Mouse (Mus musculus) layer of hippocampus, postnatal 14 days (tissue): Measurements from ENCODE around the gene Il1r2. TPM values are rescaled to one million over a fixed set of nuclear protein-coding genes. Genes with fewer than 3 reads are reported as not detected.
A peak's percentile ranks its signal among the peaks of the same experiment; 100 is the strongest.

Experiments
- DNase-seq, 2 experiments: peaks; one replicate each; pipeline ENCODE4 v3.0.0; 2021 to 2022; ENCODE audit warnings: low spot score in 2 of 2, mixed read lengths in 1 of 2
- total RNA-seq, 2 experiments: library from RNA; stranded (reverse); gene quantifications; 2 replicates each; pipeline ENCODE4 v1.2.3; 2021

Gene Il1r2
- total RNA-seq, 2 experiments from 2014 or later = 0.38 TPM; not detected in 1

- no peak for DNase-seq
These were observed 54.6 kb downstream of the Il1r2 start for GRCm38 (mm10) chr1:40128481-40128880.

GRCm38 (mm10) chr1:40129321-40129720 is 55.4 kb downstream of the Il1r2 start:
- no peak for DNase-seq

- no peak for DNase-seq
These were observed 57.8 kb downstream of the Il1r2 start for GRCm38 (mm10) chr1:40131631-40132030.

- DNase-seq = no peak
These were observed 58.8 kb downstream of the Il1r2 start for GRCm38 (mm10) chr1:40132721-40133120.

- no peak for DNase-seq
These were observed 59.7 kb downstream of the Il1r2 start for GRCm38 (mm10) chr1:40133567-40133966.

- DNase-seq = peak; percentile 40 to 81
These were observed 66.1 kb downstream of the Il1r2 start for GRCm38 (mm10) chr1:40139798-40140532.

- no peak for DNase-seq
These were observed 82.2 kb downstream of the Il1r2 start for GRCm38 (mm10) chr1:40156096-40156495.

- no peak for DNase-seq
These were observed 89.5 kb downstream of the Il1r2 start for GRCm38 (mm10) chr1:40163329-40163917.

- no peak for DNase-seq
These were observed 90.5 kb downstream of the Il1r2 start for GRCm38 (mm10) chr1:40164331-40164730.

- no peak for DNase-seq
These were observed 93.7 kb downstream of the Il1r2 start for GRCm38 (mm10) chr1:40167585-40167984.

- peak; percentile 5 to 17 for DNase-seq
These were observed 98.0 kb downstream of the Il1r2 start for GRCm38 (mm10) chr1:40171878-40172277.

GRCm38 (mm10) chr1:40174146-40174545 is 100.3 kb downstream of the Il1r2 start:
- DNase-seq = no peak

Other genes starting within 250 kb of the Il1r2 start
- 100 to 1,000 TPM; 230 to 243 TPM for gene Map4k4, start 173.2 kb upstream of the Il1r2 start, total RNA-seq
- 1 to 10 TPM; 5.3 to 5.8 TPM for gene Il1r1, start 151.0 kb downstream of the Il1r2 start, total RNA-seq